Mouse (Mus musculus) brain, embryonic 18.5 days (tissue): ENCODE measurements around the gene Lrfn4.
"Not testable (repeated sequence)": the region's sequence is repeated elsewhere in the genome, so short reads cannot be mapped to it uniquely, and the experiment has no call there.

Experiments used
- DNase-seq: peaks from one replicate; pipeline ENCODE4 v3.0.0-alpha.2; 2012; ENCODE audit warnings: low read depth, low spot score

The Lrfn4 gene

DNA sequence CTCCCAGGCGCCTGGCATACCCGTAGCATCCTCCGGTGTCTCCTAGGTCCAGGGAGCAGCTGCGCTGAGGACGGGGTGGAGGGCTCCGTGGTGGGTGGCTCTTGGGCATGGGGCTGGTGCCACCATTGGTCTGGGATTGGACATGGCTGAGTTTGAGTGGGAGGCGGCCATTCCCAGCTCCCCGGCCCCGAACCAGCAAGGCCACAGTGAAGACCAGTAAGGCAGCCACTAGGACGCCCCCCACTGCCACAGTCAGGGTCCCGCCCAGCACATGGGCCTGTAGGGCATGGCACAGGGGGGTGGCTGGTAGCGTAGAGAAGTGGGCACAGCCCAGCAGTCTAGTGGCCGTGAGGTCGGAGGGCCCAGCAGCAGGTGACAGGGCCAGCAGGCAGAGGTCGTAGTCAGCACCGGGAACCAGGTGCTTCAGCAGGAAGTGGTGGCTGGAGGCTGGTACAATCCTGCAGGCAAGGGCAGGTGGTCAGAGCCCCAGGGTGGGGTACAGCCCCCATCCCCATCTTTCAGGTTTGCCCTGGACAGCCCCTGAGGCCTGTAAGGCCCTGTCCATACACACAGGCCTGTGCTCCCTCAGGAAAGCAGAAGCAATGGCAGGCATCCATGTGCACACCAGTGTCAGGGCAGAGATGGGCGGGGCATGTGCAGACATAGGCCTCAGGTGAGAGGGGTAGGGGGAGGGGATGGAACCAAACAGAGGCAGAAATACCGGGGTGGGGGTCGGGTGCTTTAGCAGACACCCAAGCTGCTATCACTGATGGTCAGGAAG lies 3.1 kb downstream of the Lrfn4 start:
- no peak for DNase-seq

DNA sequence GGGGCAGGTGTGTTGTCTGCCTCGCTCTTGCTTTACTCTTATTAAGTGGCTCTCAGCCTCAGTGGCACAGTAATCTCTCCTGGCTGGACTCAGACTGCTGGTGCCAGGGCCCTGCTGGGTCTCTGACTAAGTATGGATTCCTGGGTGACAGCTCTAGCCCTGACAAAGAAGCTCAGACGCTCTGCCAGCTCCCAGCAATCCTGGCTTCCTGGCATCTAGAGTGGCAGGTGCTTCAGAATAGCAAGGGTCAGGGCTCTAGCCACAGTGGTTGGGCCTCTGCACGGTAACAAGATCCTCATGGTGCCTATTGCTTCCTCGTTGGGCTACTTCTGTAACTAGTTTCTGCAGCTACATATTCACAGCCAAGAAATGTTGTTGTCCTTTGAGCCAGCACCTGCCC lies 5.4 kb downstream of the Lrfn4 start:
- DNase-seq: no peak

DNA sequence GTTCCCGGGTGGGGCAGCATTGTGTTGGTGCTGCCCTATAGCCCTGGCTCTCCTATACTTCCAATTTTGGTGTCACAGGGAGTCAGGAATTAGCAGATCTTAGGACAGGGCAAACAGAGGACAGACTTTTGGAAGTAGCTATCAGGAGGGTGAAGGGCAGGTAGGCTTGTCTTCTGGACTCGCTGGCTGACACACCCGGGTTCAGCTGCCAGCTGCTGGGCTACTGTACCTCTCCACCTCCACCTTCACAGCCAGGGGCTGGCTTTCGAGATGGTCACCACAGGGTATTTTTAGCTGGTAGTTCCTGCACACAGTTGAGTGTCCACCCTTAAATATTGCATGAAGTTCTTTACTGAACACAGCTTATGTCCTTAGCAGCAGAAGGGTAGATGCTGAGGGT lies 7.0 kb downstream of the Lrfn4 start:
- DNase-seq: no peak

DNA sequence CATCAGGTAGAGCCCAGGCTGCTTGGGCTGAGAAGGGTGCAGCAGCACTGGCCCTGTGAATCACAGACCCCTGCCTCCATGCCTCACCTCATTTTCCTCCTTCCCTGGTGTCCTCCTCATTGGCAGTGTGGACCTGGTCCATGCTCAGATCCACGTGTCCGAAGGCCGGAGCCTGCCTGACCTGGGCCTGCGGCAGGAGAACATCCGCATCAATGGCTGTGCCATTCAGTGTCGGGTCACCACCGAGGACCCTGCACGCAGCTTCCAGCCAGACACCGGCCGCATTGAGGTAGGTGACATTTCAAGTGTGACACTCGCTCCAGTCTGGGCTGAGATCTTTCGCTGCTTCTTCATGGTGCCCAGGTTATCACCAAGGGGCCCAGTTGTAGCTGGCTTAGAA lies 8.1 kb downstream of the Lrfn4 start:
- DNase-seq: no peak

DNA sequence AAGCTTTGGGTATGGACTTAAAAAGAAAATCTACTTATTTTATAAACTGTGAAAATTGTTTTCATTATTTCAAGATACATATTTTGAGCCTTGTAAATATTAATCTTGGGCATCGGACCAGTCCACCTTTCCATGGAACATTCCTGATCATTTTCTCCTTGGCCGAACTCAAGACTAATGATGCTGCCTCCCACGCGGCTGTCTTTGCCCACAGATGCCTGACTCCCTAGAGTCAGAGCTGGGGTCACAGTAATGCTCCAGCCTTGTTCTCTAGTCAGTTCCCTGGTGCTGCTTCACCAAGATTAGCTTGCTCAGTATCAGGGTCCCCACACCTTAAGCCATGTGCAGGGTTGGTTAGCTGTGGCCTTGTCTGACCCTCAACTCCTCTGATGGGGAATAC lies 9.8 kb downstream of the Lrfn4 start:
- DNase-seq: no peak

DNA sequence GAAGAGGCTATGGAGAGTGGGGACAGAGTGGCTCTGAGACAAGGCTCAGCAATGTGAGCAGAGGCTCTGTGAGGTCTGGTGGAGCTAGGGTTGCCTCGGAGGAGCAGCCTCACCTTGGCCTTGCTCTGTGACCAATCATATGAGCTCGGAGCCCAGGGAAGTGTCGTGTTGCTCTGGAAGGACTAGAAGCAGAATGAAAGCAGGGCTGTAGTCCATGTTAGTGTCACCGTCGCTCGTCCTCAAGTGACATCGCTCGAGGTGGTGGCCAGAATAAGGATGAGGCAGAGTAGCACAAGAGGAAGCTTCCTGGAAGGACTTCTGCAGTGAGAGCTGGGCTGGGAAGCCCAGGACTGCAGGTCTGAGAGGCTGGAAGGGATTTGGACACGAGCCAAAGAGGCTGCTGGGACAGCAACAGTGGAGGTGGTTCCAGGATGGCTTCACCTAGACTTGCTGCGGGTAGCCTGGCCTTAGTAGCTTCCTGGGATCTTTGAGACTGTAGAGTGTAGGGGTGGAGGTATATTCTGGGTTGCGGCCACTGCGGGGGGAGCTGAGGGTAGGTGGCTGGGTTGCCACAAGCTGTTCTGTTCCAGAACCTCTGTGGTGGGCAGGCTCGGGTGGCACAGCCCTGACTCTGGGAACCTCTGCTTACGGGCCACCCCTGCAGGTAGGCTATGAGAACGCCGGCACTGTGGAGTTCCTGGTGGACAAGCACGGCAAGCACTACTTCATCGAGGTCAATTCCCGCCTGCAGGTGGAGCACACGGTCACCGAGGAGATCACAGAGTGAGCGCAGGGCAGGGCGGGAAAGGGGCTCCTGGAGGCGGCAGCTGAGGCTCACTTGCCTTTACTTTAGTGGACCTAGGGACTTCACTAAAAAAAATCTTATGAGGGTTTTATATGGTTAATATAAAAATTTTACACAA lies 11.4 kb downstream of the Lrfn4 start:
- DNase-seq: no peak

DNA sequence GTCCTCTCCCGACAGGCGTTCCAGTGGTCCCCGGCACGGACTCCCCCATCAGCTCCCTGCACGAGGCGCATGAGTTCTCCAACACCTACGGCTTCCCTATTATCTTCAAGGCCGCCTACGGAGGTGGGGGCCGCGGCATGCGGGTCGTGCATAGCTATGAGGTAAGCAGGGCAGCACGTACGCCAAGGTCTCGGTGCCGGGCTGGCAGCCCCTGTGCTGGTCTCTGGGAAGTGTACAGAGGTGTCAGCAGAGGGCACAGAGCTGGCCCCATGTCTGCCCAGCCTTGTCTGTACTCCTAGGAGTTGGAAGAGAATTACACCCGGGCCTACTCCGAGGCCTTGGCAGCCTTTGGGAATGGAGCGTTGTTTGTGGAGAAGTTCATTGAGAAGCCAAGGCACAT lies 13.0 kb downstream of the Lrfn4 start:
- DNase-seq: no peak

DNA sequence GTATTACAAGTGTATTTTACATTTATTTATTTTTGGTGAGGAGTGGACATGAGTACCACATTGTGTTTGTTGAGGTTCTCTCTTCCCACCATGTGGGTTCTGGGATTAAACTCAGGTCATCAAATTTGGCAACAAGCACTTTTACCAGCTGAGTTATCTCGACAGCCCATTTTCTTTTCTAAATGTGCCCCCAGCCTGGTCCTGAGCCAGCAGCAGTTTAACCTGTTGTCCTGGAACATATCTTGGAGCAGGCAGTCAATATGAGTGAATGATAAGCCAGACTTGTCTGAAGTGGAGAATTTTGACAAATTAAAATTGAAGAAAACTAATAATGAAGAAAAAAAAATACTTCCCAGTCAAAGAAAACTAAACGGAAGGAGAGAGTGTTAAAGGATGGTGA lies 19.4 kb downstream of the Lrfn4 start:
- DNase-seq: no peak

DNA sequence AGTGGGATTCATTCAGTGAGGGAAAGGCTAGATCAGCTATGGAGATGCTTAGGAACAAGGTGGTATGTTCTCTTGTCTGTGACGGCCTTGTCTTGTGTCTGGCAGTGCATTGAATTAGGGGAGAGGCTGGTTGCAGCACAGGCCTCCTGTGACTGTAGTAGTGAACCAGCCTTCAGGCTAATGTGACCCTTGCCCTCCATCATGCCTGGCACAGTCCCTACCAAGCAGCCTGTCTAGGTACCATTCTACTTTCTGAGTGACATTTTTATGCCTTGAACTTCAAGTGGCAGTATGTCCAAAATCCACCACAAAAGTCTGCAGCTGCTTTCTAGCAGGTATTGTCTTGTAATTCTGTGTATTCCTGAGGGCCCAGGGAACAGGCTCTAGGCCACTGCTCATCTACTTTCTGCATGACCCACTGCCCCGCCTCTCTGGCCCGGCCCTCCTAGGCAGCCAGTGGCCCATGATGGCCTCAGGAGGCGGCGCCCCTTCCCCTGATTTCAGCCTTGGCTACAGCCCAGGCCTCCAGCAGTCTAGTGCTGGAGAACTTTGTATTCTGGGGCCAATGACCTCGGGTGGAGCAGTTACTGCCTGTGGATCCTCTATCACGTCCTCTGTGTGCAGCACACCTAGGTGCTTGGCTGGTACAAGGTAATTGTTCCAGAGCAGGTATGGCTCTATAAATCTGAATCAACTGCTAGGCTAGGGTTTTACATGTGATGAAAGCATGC lies 21.5 kb downstream of the Lrfn4 start:
- DNase-seq: no peak

DNA sequence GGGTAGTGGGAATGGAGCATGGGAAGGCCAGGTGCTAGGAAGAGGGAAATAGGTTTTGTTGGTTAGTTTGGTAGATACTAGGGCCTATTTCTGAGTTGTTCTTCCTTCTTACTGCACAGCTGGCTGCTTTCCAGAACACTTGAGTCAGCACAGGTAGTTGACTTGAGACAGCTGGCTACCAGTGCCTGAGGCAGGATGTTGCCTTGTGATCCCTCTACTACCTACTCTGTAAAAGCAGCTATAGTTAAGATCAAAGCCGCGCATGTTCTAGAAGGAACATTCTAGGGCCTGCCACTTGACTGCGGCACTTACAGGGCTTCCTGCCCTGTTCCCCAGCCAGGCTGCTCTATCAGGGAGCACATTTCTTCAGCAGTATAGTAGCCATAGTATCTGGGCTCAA lies 25.4 kb downstream of the Lrfn4 start:
- no peak for DNase-seq

DNA sequence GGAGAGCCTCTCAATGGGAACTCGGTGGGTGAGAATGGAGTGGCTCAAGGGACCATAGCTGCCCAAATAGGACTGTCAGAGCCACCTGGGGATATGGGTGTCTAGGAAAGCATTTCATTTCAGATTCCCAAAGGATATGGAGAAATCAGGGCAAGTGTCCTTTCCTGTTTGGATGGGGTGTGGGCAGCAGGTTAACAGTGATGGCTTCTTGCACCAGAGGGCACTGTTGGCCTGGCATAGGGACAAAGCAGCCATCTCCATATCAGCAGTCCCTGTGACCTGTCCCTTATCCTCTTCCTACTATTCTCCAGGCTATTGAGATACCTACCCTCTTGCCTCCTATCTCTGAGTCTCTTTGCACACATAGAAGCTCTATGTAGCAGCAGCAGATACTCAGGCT lies 26.4 kb downstream of the Lrfn4 start:
- DNase-seq: no peak

DNA sequence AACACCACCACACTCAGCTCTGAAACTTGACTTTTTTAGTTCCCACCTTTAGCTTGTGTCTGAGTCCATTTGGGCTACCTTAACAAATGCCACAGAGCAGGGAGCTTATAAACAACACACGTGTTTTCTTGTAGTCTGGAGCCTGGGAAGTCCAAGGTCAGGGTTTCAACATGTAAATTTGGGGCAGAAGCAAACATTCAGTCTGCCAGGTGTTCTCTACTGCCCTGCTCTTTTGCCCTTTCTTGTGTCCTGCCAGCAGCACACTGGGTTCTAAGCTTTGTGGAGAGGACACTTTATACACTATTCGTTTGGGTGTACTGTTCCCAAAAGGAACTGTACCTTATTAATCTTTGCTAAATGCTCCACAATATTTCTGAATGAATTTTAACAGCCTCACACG lies 27.0 kb downstream of the Lrfn4 start:
- DNase-seq: no peak

DNA sequence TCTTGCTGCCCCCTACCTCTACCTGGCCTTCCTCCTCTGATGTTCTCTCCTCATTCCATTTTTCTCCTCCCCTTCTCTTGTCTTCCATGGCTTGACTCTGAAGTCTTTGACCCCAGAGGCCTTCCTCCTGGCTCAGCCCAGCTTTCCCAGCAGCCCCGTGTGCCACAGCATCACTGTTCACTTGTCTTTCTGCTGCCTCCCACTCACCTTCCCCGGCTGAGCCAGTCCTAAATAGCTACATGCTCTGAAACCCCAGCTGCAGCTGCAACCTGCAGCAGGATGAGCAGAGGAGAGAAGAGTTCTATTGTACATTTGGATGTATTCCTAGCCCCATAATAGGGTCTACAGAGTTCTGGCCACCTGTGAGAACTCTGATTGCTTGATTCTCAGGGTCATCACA lies 28.0 kb downstream of the Lrfn4 start:
- no peak for DNase-seq

DNA sequence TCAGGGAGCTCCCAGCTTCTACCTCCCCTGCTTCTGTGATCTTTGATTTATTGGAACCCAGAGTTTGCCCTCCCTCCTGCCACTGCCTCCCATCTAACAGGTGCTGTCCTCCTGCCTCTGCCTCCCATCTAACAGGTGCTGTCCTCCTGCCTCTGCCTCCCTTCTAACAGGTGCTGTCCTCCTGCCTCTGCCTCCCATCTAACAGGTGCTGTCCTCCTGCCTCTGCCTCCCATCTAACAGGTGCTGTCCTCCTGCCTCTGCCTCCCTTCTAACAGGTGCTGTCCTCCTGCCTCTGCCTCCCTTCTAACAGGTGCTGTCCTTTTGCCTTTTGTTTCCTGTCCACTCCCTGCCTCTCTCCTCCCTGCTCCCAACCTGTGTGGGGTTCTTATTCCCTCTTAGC lies 28.7 kb downstream of the Lrfn4 start:
- not testable (repeated sequence) for DNase-seq

DNA sequence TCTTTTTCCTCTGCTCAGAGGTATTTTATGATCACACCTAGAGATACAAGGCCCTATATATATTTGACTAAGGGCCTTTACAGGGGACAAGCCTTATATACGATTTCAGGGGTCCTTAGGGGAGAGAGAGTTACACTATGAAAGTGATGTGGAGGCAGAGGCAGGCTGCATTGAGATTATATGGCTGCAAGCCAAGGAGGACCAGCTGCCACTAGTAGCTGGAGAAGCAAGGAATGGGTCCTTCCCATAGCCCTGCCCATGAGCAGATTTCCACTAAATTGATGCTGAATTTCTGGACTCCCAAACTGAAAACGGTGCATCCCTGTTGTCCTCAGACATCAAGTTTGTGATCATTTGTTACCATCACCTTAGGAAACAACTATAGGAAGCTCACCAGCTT lies 31.6 kb downstream of the Lrfn4 start:
- no peak for DNase-seq

DNA sequence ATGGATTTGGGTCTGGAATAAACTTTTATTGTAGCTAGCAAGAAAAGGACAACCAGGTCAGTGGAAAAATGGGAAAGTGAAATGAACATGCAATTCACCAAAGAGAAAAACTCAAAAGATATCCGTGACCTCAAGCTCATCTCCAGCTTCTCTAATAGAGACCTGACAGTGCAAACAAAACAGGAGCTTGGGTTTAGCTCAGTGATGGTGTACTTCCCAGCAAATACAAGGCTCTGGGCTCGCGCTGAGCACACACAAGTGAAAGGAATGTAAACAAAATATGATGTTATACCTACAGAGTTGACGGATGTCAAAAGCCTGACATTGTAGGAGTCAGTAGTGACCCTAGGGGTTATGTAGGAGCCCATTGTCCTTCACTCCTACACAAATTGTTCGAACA lies 36.2 kb downstream of the Lrfn4 start:
- no peak for DNase-seq

DNA sequence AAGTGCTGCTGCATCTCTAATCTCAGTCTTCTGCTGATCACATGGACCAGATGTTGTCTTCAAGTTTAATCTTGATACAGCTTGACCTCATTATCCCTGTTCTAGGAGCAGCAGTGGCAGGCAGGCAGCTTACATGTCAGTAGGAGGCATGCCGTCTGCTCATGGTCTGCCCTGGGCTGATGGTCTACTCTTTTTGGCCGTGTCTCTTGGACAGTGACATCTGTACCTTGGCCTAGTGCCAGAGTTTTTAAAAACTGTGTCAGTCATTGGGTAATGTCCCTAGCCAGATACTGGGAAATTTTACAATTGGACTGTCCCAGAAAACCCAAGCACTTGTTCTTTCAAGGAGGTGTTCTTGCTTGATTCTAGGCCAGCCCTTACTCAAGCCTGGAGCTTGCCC lies 36.7 kb downstream of the Lrfn4 start:
- DNase-seq: no peak

DNA sequence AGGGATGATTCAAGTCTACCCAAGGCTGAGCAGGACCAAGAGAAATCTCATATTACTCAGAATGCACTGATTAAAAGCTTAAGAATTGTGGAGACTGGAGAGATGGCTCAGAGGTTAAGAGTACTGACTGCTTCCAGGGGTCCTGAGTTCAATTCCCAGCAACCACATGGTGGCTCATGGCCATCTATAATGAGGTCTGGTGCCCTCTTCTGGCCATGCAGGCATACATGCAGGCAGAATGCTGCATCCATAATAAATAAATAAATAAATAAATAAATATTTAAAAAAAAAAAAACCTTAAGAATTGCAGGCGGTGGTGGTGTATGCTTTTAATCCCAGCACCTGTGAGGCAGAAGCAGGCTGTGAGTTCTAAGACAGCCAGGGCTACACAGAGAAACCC lies 42.2 kb downstream of the Lrfn4 start:
- no peak for DNase-seq

DNA sequence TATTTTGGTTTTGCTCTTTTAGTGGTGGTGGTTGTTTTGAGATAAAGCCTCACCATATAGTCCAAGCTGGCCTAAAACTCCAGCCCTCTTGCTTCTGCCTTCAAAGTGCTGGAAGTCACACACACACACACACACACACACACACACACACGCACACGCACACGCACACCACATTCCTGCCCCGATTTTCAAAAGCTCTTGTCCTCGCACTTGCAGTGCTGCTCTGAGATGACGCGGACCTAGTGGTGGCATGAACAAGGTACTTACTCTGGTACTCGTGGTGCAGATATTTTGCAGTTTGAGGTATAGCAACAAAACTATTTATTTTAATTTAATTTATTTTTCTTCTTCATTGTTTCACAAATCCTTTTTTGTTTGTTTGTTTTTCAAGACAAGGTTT lies 43.0 kb downstream of the Lrfn4 start:
- DNase-seq: no peak

DNA sequence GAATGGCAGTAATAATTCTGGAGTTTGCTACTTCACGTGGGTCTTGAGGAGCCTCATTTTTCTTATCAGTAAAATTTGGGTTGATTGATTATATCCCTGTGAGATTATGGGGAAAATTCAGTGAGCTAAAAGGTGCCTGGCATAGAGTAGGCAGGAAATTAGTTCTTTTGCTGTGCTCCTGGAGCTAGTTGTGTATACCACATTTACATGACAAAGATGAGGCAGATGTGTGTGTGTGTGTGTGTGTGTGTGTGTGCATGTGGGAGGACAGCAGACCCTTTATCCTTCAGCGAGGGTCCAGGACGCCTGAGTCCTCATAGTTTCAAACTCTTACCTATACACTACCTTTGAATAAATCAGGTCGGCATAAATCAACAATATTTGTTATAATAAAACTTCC lies 43.4 kb downstream of the Lrfn4 start:
- DNase-seq: no peak

DNA sequence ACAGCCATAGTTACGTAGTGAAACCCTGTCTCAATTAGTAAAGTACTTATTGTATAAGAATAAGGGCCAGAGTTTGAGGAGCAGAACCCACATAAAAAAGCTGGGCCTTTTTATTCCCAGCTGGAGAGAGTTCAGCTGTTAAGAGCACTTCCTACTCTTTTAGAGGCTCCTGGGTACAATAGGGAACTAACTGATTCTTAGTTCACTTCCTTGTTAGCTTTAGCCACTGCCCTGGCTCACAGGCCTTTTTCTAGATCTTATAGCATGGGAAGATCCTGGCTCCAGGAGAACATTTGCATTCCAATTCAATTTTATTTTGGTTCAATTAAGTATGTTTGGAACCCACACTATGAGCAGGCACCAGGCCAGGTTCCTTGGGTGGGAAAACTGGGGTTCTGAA lies 43.8 kb downstream of the Lrfn4 start:
- DNase-seq: no peak

DNA sequence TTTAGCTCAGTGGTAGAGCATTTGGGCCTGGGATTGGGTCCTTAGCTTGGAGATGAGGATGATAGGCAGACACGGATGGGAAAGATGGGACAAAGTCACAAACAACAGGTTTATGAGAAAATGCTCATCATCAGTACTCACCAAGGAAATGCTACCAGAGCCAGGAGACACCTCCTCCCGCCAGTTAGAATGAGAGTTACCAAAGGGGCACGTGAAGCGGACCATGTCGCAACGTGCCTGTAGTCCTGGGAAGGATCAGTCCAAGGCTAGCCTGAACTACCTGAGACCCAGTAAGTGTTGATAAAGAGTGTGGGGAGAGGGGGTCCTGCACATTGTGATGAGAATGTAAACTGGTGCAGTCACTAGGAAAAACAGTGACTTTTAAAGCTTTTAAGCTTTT lies 44.7 kb downstream of the Lrfn4 start:
- DNase-seq: no peak
